Mouse (Mus musculus) heart, adult 11 months (tissue): Measurements from ENCODE around the gene Tex2.

Experiments used
- DNase-seq: peaks from one replicate; pipeline ENCODE4 v3.0.0; 2022

Gene Tex2

GRCm38 (mm10) chr11:106481651-106482050 is 131.6 kb downstream of the Tex2 start:
- no peak for DNase-seq

- no peak for DNase-seq
Measured at GRCm38 (mm10) chr11:106480530-106480885, 132.7 kb downstream of the Tex2 start.

GRCm38 (mm10) chr11:106479619-106480529 is 133.3 kb downstream of the Tex2 start:
- DNase-seq: no peak

- DNase-seq: no peak
Measured at GRCm38 (mm10) chr11:106478745-106479144, 134.5 kb downstream of the Tex2 start.

GRCm38 (mm10) chr11:106477505-106478160 is 135.6 kb downstream of the Tex2 start:
- DNase-seq: no peak

- DNase-seq: no peak
Measured at GRCm38 (mm10) chr11:106475309-106475708, 137.9 kb downstream of the Tex2 start.

- no peak for DNase-seq
Measured at GRCm38 (mm10) chr11:106471629-106472028, 141.6 kb downstream of the Tex2 start.

- no peak for DNase-seq
Measured at GRCm38 (mm10) chr11:106468509-106468908, 144.7 kb downstream of the Tex2 start.

GRCm38 (mm10) chr11:106465932-106466331 is 147.3 kb downstream of the Tex2 start:
- no peak for DNase-seq

GRCm38 (mm10) chr11:106465545-106465903 is 147.7 kb downstream of the Tex2 start:
- DNase-seq: no peak

GRCm38 (mm10) chr11:106464681-106465544 is 148.3 kb downstream of the Tex2 start:
- no peak for DNase-seq

GRCm38 (mm10) chr11:106463845-106464244 is 149.4 kb downstream of the Tex2 start:
- DNase-seq: no peak

- no peak for DNase-seq
Measured at GRCm38 (mm10) chr11:106462309-106462708, 150.9 kb downstream of the Tex2 start.

- no peak for DNase-seq
Measured at GRCm38 (mm10) chr11:106461145-106461932, 151.9 kb downstream of the Tex2 start.

- no peak for DNase-seq
Measured at GRCm38 (mm10) chr11:106460671-106461070, 152.6 kb downstream of the Tex2 start.

GRCm38 (mm10) chr11:106458540-106458939 is 154.7 kb downstream of the Tex2 start:
- DNase-seq: no peak
